Mouse (Mus musculus) spleen, postnatal 0 days (tissue): ENCODE data around the gene Igtp. TPM values are rescaled to one million over a fixed set of nuclear protein-coding genes. Genes with fewer than 3 reads are reported as not detected.

ENCODE experiments used
- polyA plus RNA-seq: library from polyadenylated mRNA; unstranded; fragments of >200 nt; fragmentation: Nextera tagmentation; extraction: Ambion mirVana; gene quantifications from 2 replicates; pipeline ENCODE4 v1.2.1, GENCODE M21; 2015

The Igtp gene
- 8.9 and 12.7 TPM in 2 replicates for polyA plus RNA-seq

DNA sequence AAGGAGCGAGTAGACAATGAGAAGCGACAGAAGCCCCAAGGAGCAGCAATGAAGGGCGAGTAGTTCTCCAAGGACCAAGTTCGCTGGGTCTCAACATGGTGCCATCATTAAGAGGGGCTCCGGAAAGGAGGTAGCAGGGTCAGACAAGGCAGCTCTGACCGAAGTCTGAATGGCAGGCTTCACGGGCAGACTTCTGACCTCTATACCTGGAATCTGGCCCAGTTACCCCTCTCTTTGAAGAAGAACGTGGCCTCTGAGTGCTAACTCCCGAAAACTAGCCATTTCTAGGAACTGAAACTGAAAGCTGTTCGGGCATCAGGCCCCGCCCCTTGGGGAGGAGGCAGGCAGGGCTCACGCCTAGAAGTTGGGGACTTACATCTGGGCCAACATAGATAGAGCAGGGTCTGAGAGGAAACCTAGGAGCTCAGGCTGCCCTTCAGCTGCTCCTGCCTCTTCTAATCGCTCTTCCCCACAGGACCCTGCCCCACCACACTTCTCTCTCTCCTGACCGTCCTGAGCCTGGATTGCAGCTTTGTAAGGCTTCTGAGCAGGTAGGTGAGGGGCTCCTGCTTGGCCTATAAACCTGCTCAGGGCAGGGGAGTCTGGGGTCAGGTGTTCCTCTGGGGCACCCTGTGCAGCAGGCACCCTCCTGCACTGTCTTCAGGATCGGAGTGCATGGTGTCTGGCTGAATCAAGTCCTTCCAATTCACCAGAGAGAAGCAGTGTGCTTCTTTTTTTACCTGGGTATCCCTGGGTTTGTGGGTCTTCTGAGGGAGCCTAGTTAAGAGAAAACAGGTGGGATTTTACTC lies at the start of gene Igtp, which contains the start of gene Irgm2:
Igtp (plus strand) TSS at position 328 of the 809 bp plus-strand sequence.
Irgm2 (plus strand) TSS at position 390 of the 809 bp plus-strand sequence.

DNA sequence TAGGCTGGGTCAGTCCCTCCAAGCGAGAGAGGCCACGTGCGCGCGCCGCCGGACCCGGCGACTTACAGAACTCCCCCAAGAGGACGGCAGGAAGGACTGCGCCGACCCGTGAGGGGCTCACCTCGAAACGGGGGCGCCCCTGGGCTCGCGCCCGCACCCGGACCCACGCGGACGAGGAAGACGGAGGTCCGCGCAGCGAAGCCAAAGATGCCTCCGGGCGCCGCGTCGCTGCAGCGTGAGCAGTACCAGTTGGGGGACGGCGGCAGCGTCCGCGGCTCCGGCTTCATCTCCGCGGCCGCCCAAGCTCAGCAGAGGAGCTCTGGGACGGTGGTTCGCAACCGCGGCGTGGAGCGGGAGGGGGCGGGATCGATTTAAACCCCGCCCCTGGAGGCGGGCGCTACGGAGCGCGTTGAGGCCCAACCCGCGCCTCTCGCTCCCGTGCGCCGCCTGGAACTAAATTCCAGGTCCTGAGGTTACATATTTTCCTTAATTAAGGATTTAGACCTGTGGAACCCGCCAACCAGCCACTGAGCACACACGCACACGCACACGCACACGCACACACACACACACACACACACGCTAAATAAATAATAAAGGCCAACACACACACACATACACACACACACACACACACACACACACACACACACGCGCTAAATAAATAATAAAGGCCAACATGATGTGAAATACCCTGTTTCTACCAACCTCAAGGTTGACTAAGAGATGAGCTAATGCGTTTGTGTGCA lies 31.0 kb upstream of the Igtp start, which contains the start of gene Gemin5:
Gemin5 (minus strand) TSS at position 373 of the 749 bp plus-strand sequence.

DNA sequence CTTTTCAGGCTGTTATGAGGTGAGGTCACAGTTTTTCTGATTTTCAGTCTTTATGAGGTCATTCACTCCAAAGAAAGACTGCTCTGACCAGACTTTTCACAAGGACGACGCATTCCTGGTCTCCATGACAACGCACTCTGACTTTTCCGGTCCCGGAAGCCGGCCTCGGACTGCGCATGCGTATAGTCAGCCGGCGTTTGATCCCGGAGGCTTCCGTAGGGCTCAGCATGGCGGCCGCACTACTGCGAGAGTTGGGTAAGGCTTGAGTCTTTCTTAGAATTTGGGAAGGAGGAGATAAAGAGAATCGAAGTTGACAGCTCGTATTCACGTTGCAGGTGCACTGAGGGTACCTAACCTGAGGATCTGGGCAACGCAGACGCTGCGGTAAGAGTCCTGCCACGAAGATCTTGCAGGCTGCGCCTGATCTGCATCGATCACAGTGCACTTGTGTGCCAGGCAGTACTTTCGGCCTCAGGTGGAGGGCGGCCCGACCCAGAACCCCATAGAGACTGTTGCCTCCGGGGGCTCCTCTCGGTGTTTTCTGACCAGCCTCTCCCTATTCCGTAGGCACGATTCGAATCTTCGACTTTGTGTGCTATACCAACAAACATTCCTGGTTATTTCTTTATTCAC lies 27.8 kb upstream of the Igtp start, which contains the start of gene Mrpl22:
Mrpl22 (plus strand) TSS at position 203 of the 633 bp plus-strand sequence.

Other genes starting within 250 kb of the Igtp start
- 16.0 and 16.4 TPM in 2 replicates for gene Larp1, start 190.5 kb upstream of the Igtp start, polyA plus RNA-seq
- not detected in 2 replicates for gene Gm12248, start 106.4 kb upstream of the Igtp start, polyA plus RNA-seq
- 43.2 and 48.7 TPM in 2 replicates for gene Cnot8, start 95.4 kb upstream of the Igtp start, polyA plus RNA-seq
- 8.9 and 9.6 TPM in 2 replicates for gene Gemin5, start 31.0 kb upstream of the Igtp start, polyA plus RNA-seq
- 97.1 and 109 TPM in 2 replicates for gene Mrpl22, start 27.9 kb upstream of the Igtp start, polyA plus RNA-seq
- 4.8 and 7.2 TPM in 2 replicates for gene Irgm2, start 62 bp downstream of the Igtp start, polyA plus RNA-seq
- 5.0 and 7.1 TPM in 2 replicates for gene 4930438A08Rik, start 75.2 kb downstream of the Igtp start, polyA plus RNA-seq
- 11.9 and 14.9 TPM in 2 replicates for gene Zfp692, start 107.5 kb downstream of the Igtp start, polyA plus RNA-seq
- gene Zfp672, start 130.8 kb downstream of the Igtp start, polyA plus RNA-seq: 86.8 and 94.5 TPM in 2 replicates
- gene Sh3bp5l, start 131.2 kb downstream of the Igtp start, polyA plus RNA-seq: 16.8 and 18.7 TPM in 2 replicates
- not detected in 2 replicates for gene Lypd8, start 179.5 kb downstream of the Igtp start, polyA plus RNA-seq
- gene 1810065E05Rik, start 221.6 kb downstream of the Igtp start, polyA plus RNA-seq: not detected in 2 replicates
- gene Gm12253, start 233.0 kb downstream of the Igtp start, polyA plus RNA-seq: not detected in 2 replicates